Mouse (Mus musculus) cerebellum, adult 11-12 months (tissue): ENCODE data around the gene 1700086D15Rik.

Experiments
- DNase-seq: peaks from one replicate; pipeline ENCODE4 v3.0.0; 2022

The 1700086D15Rik gene

GRCm38 (mm10) chr11:65159791-65160190, at the start of gene 1700086D15Rik:
Gene 1700086D15Rik, minus strand, starts transcription at chr11:65159891.
- no peak for DNase-seq

GRCm38 (mm10) chr11:65209441-65209840, 49.8 kb upstream of the 1700086D15Rik start:
- no peak for DNase-seq

GRCm38 (mm10) chr11:65205306-65205705, 45.6 kb upstream of the 1700086D15Rik start:
- no peak for DNase-seq

- no peak for DNase-seq
These were observed 45.0 kb upstream of the 1700086D15Rik start for GRCm38 (mm10) chr11:65204651-65205050.

- DNase-seq, result no peak
These were observed 43.3 kb upstream of the 1700086D15Rik start for GRCm38 (mm10) chr11:65203020-65203419.

- DNase-seq, result no peak
These were observed 42.5 kb upstream of the 1700086D15Rik start for GRCm38 (mm10) chr11:65202236-65202635.

GRCm38 (mm10) chr11:65198026-65198425, 38.3 kb upstream of the 1700086D15Rik start:
- DNase-seq, result no peak

GRCm38 (mm10) chr11:65197280-65197679, 37.6 kb upstream of the 1700086D15Rik start:
- DNase-seq, result peak; percentile 26

- no peak for DNase-seq
These were observed 27.3 kb upstream of the 1700086D15Rik start for GRCm38 (mm10) chr11:65186974-65187373.

- no peak for DNase-seq
These were observed 25.4 kb upstream of the 1700086D15Rik start for GRCm38 (mm10) chr11:65185114-65185513.

- no peak for DNase-seq
These were observed 10.5 kb upstream of the 1700086D15Rik start for GRCm38 (mm10) chr11:65170121-65170750.

- peak; percentile 76 for DNase-seq
These were observed 3.1 kb upstream of the 1700086D15Rik start, which contains the start of gene Arhgap44 for GRCm38 (mm10) chr11:65162767-65163120. Gene Arhgap44, minus strand, starts transcription at chr11:65162961.

GRCm38 (mm10) chr11:65161881-65162766, 2.4 kb upstream of the 1700086D15Rik start:
- DNase-seq, result peak; percentile 79

GRCm38 (mm10) chr11:65160991-65161880, 1.5 kb upstream of the 1700086D15Rik start:
- no peak for DNase-seq

GRCm38 (mm10) chr11:65158658-65158990, 1.1 kb downstream of the 1700086D15Rik start:
- DNase-seq, result no peak

- no peak for DNase-seq
These were observed 1.6 kb downstream of the 1700086D15Rik start for GRCm38 (mm10) chr11:65157966-65158657.

GRCm38 (mm10) chr11:65153006-65153405, 6.7 kb downstream of the 1700086D15Rik start:
- DNase-seq, result peak; percentile 60

- no peak for DNase-seq
These were observed 11.2 kb downstream of the 1700086D15Rik start for GRCm38 (mm10) chr11:65148441-65148840.

- no peak for DNase-seq
These were observed 16.8 kb downstream of the 1700086D15Rik start for GRCm38 (mm10) chr11:65142838-65143417.

GRCm38 (mm10) chr11:65139030-65139429, 20.7 kb downstream of the 1700086D15Rik start:
- DNase-seq, result no peak

GRCm38 (mm10) chr11:65137145-65137652, 22.5 kb downstream of the 1700086D15Rik start:
- no peak for DNase-seq

GRCm38 (mm10) chr11:65135251-65135739, 24.4 kb downstream of the 1700086D15Rik start:
- DNase-seq, result peak; percentile 66
